Mouse (Mus musculus): ENCODE measurements at regions not wholly inside any gene's neighbourhood (a gene's known extent, or its start where the extent isn't known, plus 50 kb on each side); places are given as distances from the start of the nearest gene placed in this dataset.

DNA sequence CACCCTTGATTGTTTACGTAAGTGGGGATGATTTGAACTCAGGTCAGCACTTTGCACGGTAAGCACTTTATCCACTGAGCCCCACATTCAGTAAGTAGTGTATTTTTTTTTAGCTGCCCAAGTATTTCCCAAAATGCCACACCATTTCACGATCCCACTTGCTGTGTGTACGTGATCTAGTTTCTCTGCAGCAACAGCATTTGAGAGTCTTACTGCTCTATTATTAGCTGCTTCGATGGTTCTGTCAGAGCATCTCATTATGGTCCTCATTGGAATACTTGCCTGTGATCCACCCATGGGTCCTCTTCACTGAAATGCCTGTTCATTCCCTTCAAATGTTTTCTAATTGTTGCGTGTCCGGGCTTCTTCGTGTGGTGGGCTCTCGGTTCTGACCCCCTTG, 120.1 kb upstream of the Ces5a start:
- H3K27me3 ChIP-seq (replicated peaks; ENCODE audit: control insufficient read depth, insufficient read depth, low read length): no peaks in the 10 kb centered on the region
- H3K4me1 ChIP-seq (replicated peaks; ENCODE audit: control insufficient read depth, insufficient read depth, low read length): no peaks in the 10 kb centered on the region
- no peak overlapping the region for H3K9ac ChIP-seq (ENCODE audit: low read depth, low read length)
- no peak for ATAC-seq
- no peaks in the 10 kb centered on the region for H3K9me3 ChIP-seq (ENCODE audit: control insufficient read depth)
- no peaks in the 10 kb centered on the region for H3K36me3 ChIP-seq (ENCODE audit: control insufficient read depth, insufficient read depth)
- no peak for TF ChIP-seq CTCF (IDR thresholded peaks at IDR 0.05; ENCODE audit: low read depth)
- WGBS: 86% methylated on average over 9 of the region's 9 CpGs
- no peak overlapping the region for H3K4me3 ChIP-seq (ENCODE audit: low read depth, low read length)
- H3K27ac ChIP-seq (ENCODE audit: low read depth, low read length): no peak overlapping the region
- no peak overlapping the region for H3K4me2 ChIP-seq (replicated peaks; ENCODE audit: low read depth)

DNA sequence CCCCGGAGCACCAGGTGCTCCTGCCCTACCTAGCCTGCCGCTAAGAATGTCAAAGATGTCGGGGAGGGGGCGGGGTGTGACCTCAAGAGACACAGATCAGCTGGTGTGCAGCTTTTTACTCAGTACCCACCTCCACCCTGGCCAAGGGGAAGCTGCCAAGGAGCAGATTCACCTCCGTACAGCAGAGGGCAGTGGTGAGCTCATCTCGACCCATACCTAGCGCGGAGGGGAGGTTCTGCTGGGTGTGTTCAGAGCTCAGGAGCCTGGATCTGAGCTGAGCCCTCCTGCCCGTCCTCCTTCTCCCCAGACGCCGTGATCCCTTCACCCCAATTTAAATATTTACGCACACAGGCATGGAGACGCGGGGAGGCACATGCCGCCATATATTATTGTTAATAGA, 126.1 kb upstream of the Ces5a start:
- no peak overlapping the region for H3K9ac ChIP-seq (ENCODE audit: low read depth, low read length)
- peak overlapping the region; percentile 18; the same call in 1 of the 2 replicates for H3K4me3 ChIP-seq (ENCODE audit: low read depth, low read length)
- H3K9me3 ChIP-seq (ENCODE audit: control insufficient read depth): no peaks in the 10 kb centered on the region
- H3K27ac ChIP-seq (ENCODE audit: low read depth, low read length): no peak overlapping the region
- H3K27me3 ChIP-seq (replicated peaks; ENCODE audit: control insufficient read depth, insufficient read depth, low read length): no peaks in the 10 kb centered on the region
- H3K4me2 ChIP-seq (replicated peaks; ENCODE audit: low read depth): peak overlapping the region; percentile 59
- no peaks in the 10 kb centered on the region for H3K4me1 ChIP-seq (replicated peaks; ENCODE audit: control insufficient read depth, insufficient read depth, low read length)
- TF ChIP-seq CTCF (IDR thresholded peaks at IDR 0.05; ENCODE audit: low read depth): peak; percentile 91
- WGBS: 4% methylated on average over 15 of the region's 15 CpGs
- H3K36me3 ChIP-seq (ENCODE audit: control insufficient read depth, insufficient read depth): no peaks in the 10 kb centered on the region
- peak; percentile 93 for ATAC-seq

DNA sequence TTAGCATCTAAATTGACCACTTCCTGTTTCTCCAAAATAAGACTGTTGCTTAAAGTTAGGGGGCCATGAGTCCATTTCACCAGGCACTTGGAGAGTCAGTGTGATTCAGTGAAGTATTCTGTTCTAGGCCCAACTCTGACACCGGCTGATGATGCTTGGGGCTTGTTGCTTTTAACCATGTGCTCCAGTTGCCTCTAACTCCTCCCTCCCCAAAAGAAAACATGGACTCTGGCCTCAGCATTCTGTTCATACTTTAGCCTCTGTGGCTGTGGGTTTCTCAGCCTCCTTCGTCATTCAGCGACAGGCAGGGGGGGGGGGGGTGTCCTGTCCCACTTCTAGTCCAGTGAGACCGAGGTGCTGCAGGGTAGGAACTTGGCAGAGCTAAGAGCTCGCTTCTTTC, 126.6 kb upstream of the Ces5a start:
- no peak for TF ChIP-seq CTCF (IDR thresholded peaks at IDR 0.05; ENCODE audit: low read depth)
- Histone ChIP-seq H3K27ac (ENCODE audit: low read depth, low read length) (no peak overlapping the region), H3K27me3 (replicated peaks; ENCODE audit: control insufficient read depth, insufficient read depth, low read length) (no peaks in the 10 kb centered on the region), H3K4me1 (replicated peaks; ENCODE audit: control insufficient read depth, insufficient read depth, low read length) (no peaks in the 10 kb centered on the region), H3K9ac (ENCODE audit: low read depth, low read length) (no peak overlapping the region), H3K9me3 (ENCODE audit: control insufficient read depth) (no peaks in the 10 kb centered on the region), H3K36me3 (ENCODE audit: control insufficient read depth, insufficient read depth) (no peaks in the 10 kb centered on the region), H3K4me2 (replicated peaks; ENCODE audit: low read depth) (peak overlapping the region; percentile 59), H3K4me3 (ENCODE audit: low read depth, low read length) (no peak overlapping the region)
- no peak; the same call in 1 of the 2 replicates for ATAC-seq
- 47% methylated on average over 5 of the region's 5 CpGs for WGBS

DNA sequence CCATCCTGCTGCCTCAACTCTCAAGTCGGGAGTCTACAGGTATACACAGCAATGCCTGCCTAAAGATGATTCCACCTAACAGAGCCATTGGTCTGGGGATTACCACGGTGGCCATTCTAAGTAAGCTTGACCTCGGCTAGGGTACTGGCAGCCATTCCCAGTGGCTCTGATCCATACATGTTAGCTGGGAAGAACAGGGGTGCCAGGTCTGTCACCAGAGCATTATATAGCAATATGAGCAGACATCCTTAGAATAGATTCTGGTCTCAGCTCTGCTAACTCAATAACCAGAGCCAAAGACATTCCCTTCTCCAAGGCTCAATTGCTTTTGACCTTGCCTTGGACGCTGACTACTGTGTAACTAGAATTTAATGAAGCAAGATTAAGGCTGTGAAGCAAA, 128.2 kb upstream of the Ces5a start:
- H3K9me3 ChIP-seq (ENCODE audit: control insufficient read depth): no peaks in the 10 kb centered on the region
- H3K4me1 ChIP-seq (replicated peaks; ENCODE audit: control insufficient read depth, insufficient read depth, low read length): no peaks in the 10 kb centered on the region
- WGBS: 87% methylated on average over 4 of the region's 4 CpGs
- no peaks in the 10 kb centered on the region for H3K27me3 ChIP-seq (replicated peaks; ENCODE audit: control insufficient read depth, insufficient read depth, low read length)
- H3K4me2 ChIP-seq (replicated peaks; ENCODE audit: low read depth): no peak overlapping the region
- no peak for ATAC-seq
- no peak for TF ChIP-seq CTCF (IDR thresholded peaks at IDR 0.05; ENCODE audit: low read depth)
- no peak overlapping the region for H3K27ac ChIP-seq (ENCODE audit: low read depth, low read length)
- no peak overlapping the region for H3K4me3 ChIP-seq (ENCODE audit: low read depth, low read length)
- H3K36me3 ChIP-seq (ENCODE audit: control insufficient read depth, insufficient read depth): no peaks in the 10 kb centered on the region
- no peak overlapping the region for H3K9ac ChIP-seq (ENCODE audit: low read depth, low read length)

DNA sequence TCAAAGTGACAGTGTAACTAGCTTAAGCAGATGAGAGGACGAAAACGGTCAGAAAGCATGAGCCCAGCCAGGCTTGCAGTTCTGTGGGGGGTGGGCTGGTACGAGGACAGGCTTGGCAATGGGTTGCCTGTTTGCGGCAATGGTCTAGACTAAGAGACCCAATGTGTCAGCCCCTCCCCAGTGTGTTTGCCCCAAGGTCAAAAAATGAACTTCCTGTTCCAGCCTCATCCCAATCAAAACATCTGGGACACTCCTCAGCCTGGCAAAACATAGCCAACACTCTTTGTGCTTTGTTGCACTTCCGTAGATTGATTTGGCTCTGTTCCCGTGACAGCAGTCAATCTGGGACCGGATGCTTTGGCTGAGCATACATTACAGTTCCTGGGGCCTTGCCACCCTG, 132.7 kb upstream of the Ces5a start:
- WGBS: 60% methylated on average over 7 of the region's 7 CpGs
- no peaks in the 10 kb centered on the region for H3K9me3 ChIP-seq (ENCODE audit: control insufficient read depth)
- no peak for ATAC-seq

DNA sequence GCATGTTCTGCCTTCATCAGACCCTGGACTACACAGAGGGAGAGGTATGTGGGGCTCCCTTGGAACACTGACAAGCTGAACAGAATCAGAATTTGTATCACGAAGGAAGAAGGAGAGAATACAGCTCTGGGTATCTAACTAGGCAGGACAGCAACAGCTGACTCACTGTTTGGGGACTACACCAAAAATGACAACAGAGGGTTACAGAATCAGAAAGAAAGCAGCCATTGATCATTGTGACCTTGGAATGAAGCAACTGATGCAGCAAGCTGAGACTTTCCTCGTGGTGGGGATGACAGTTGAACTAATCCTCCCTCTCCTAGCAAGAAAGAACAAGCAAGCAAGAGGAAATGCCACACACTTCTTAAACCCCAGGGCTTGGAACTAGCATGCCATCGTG, 135.0 kb upstream of the Gnao1 start:
- ATAC-seq: no peak

More for the DNA sequence above, 132.7 kb upstream of the Ces5a start:
- H3K9ac ChIP-seq (ENCODE audit: low read depth, low read length): no peak overlapping the region
- no peaks in the 10 kb centered on the region for H3K36me3 ChIP-seq (ENCODE audit: control insufficient read depth, insufficient read depth)
- H3K27ac ChIP-seq (ENCODE audit: low read depth, low read length): no peak overlapping the region
- no peak overlapping the region for H3K4me3 ChIP-seq (ENCODE audit: low read depth, low read length)
- no peak for TF ChIP-seq CTCF (IDR thresholded peaks at IDR 0.05; ENCODE audit: low read depth)
- H3K4me1 ChIP-seq (replicated peaks; ENCODE audit: control insufficient read depth, insufficient read depth, low read length): no peaks in the 10 kb centered on the region
- H3K27me3 ChIP-seq (replicated peaks; ENCODE audit: control insufficient read depth, insufficient read depth, low read length): no peaks in the 10 kb centered on the region
- H3K4me2 ChIP-seq (replicated peaks; ENCODE audit: low read depth): no peak overlapping the region

More for the DNA sequence above, 135.0 kb upstream of the Gnao1 start:
- H3K9me3 ChIP-seq (ENCODE audit: control insufficient read depth): no peaks in the 10 kb centered on the region
- H3K4me3 ChIP-seq (ENCODE audit: low read depth, low read length): no peak overlapping the region
- WGBS: 65% methylated on average over 3 of the region's 3 CpGs
- no peaks in the 10 kb centered on the region for H3K36me3 ChIP-seq (ENCODE audit: control insufficient read depth, insufficient read depth)
- TF ChIP-seq CTCF (IDR thresholded peaks at IDR 0.05; ENCODE audit: low read depth): no peak
- no peaks in the 10 kb centered on the region for H3K4me1 ChIP-seq (replicated peaks; ENCODE audit: control insufficient read depth, insufficient read depth, low read length)
- H3K9ac ChIP-seq (ENCODE audit: low read depth, low read length): no peak overlapping the region
- H3K4me2 ChIP-seq (replicated peaks; ENCODE audit: low read depth): no peak overlapping the region
- H3K27ac ChIP-seq (ENCODE audit: low read depth, low read length): no peak overlapping the region
- H3K27me3 ChIP-seq (replicated peaks; ENCODE audit: control insufficient read depth, insufficient read depth, low read length): no peaks in the 10 kb centered on the region

Measured in intestine, postnatal 0 days (tissue).